ENCODE assay signal across 25 mouse cellular contexts in genomic region chr1:55572664-55573063, GRCm38 (mm10).
"Had no signal": no experiment of that assay in that cellular context is flagged by ENCODE, and none has a peak within 500 bp of the region (broad histone marks: within the 10 kb centered on the region; RNA-seq: fewer than 3 reads in every experiment).

No protein-coding gene starts in this region.

- H3K27me3 ChIP-seq: embryonic facial prominence, embryonic 12.5 days; embryonic facial prominence, embryonic 13.5 days; embryonic facial prominence, embryonic 15.5 days; forebrain, embryonic 12.5 days; forebrain, embryonic 13.5 days; forebrain, embryonic 15.5 days had no signal

- H3K27ac ChIP-seq: embryonic facial prominence, embryonic 10.5 days; embryonic facial prominence, embryonic 12.5 days; embryonic facial prominence, embryonic 13.5 days; embryonic facial prominence, embryonic 15.5 days; forebrain, embryonic 10.5 days; forebrain, embryonic 12.5 days; forebrain, embryonic 13.5 days; forebrain, embryonic 15.5 days had no signal

- H3K4me2 ChIP-seq: embryonic facial prominence, embryonic 12.5 days; embryonic facial prominence, embryonic 13.5 days; embryonic facial prominence, embryonic 15.5 days; forebrain, embryonic 12.5 days; forebrain, embryonic 13.5 days; forebrain, embryonic 15.5 days had no signal

- H3K9ac ChIP-seq: embryonic facial prominence, embryonic 12.5 days; embryonic facial prominence, embryonic 13.5 days; embryonic facial prominence, embryonic 15.5 days; forebrain, embryonic 12.5 days; forebrain, embryonic 13.5 days; forebrain, embryonic 15.5 days; forebrain, postnatal 0 days had no signal

- H3K9me3 ChIP-seq: embryonic facial prominence, embryonic 10.5 days; embryonic facial prominence, embryonic 12.5 days; embryonic facial prominence, embryonic 13.5 days; embryonic facial prominence, embryonic 15.5 days; forebrain, embryonic 10.5 days; forebrain, embryonic 12.5 days; forebrain, embryonic 13.5 days; forebrain, embryonic 15.5 days had no signal

- H3K4me1 ChIP-seq: embryonic facial prominence, embryonic 10.5 days; embryonic facial prominence, embryonic 12.5 days; embryonic facial prominence, embryonic 13.5 days; forebrain, embryonic 10.5 days; forebrain, embryonic 12.5 days; forebrain, embryonic 15.5 days had no signal

- ATAC-seq: forebrain, embryonic 13.5 days; forebrain, embryonic 14.5 days; forebrain, embryonic 15.5 days; forebrain, embryonic 16.5 days; forebrain, postnatal 0 days had no signal

- H3K4me3 ChIP-seq: embryonic facial prominence, embryonic 10.5 days; embryonic facial prominence, embryonic 12.5 days; embryonic facial prominence, embryonic 13.5 days; embryonic facial prominence, embryonic 15.5 days; erythroblast, embryonic 14.5 days; forebrain, embryonic 10.5 days; forebrain, embryonic 12.5 days; forebrain, embryonic 13.5 days; forebrain, embryonic 15.5 days had no signal

- H3K36me3 ChIP-seq: embryonic facial prominence, embryonic 10.5 days; embryonic facial prominence, embryonic 12.5 days; embryonic facial prominence, embryonic 13.5 days; embryonic facial prominence, embryonic 15.5 days; forebrain, embryonic 10.5 days; forebrain, embryonic 12.5 days; forebrain, embryonic 15.5 days had no signal

- DNase-seq: cerebellum, adult 18-20 months; cerebellum, adult 2 months; cerebellum, adult 8-10 months; cerebellum, adult 9-10 months; cerebellum, adult 9-11 months; cerebellum, postnatal 10 days; cerebellum, postnatal 14 days; cerebellum, postnatal 25 days; cerebellum, postnatal 36 days; embryo, embryonic 11 days; forebrain, postnatal 0 days; gastrocnemius, postnatal 10 days; gastrocnemius, postnatal 14 days; gastrocnemius, postnatal 36 days had no signal
